Mouse (Mus musculus) forebrain, embryonic 16.5 days (tissue): ENCODE measurements at regions not wholly inside any gene's neighbourhood (a gene's known extent, or its start where the extent isn't known, plus 50 kb on each side); places are given as distances from the start of the nearest gene placed in this dataset.

ENCODE experiments used
- ATAC-seq: fragments of 200-750 bp; cut with Nextera tagmentation; 2 replicates; pipeline ENCODE4 v1.8.0; 2017; ENCODE audit warnings: mild to moderate bottlenecking, moderate library complexity
- H3K27ac ChIP-seq: fragments of 300-500 bp; sonication (generic); 2 replicates; pipeline ENCODE4 v1.5.1; 2014; ENCODE audit warnings: low read length, control low read depth
- H3K27me3 ChIP-seq: fragments of 300-500 bp; sonication (generic); replicated peaks from 2 replicates; pipeline ENCODE4 v1.6.1; 2014; ENCODE audit warnings: low read length; ENCODE audit not compliant: control insufficient read depth, insufficient read depth
- H3K36me3 ChIP-seq: fragments of 300-500 bp; sonication (generic); 2 replicates; pipeline ENCODE4 v1.6.1; 2014; ENCODE audit not compliant: control insufficient read depth, insufficient read depth
- H3K4me1 ChIP-seq: fragments of 300-500 bp; sonication (generic); replicated peaks from 2 replicates; pipeline ENCODE4 v1.6.1; 2014; ENCODE audit warnings: low read length; ENCODE audit not compliant: control insufficient read depth, insufficient read depth
- H3K4me2 ChIP-seq: fragments of 300-500 bp; sonication (generic); 2 replicates; pipeline ENCODE4 v1.6.1; 2014; ENCODE audit warnings: mild to moderate bottlenecking, low read length, control low read depth
- H3K4me3 ChIP-seq: fragments of 300-500 bp; sonication (generic); replicated peaks from 2 replicates; pipeline ENCODE4 v1.5.1; 2014; ENCODE audit warnings: mild to moderate bottlenecking, low read length, control low read depth
- H3K9ac ChIP-seq: fragments of 300-500 bp; sonication (generic); replicated peaks from 2 replicates; pipeline ENCODE4 v1.6.1; 2014; ENCODE audit warnings: low read depth, low read length, control low read depth
- H3K9me3 ChIP-seq: fragments of 300-500 bp; sonication (generic); 2 replicates; pipeline ENCODE4 v1.6.1; 2016; ENCODE audit warnings: low read length; ENCODE audit not compliant: control insufficient read depth
- WGBS: fragments of 180-500 bp; shearing (Covaris S2); extraction: QIAGEN DNeasy Blood & Tissue Kit; methylation state at CpG from one replicate; pipeline ENCODE4 v1.1.7; 2014; 5-methylcytosine and 5-hydroxymethylcytosine counted together

- no peak for ATAC-seq
- 95% methylated on average over 2 of the region's 2 CpGs for WGBS
- Histone ChIP-seq H3K9me3 (no peaks in the 10 kb centered on the region), H3K4me3 (no peak overlapping the region), H3K4me1 (no peaks in the 10 kb centered on the region), H3K27me3 (no peaks in the 10 kb centered on the region), H3K9ac (no peak overlapping the region), H3K36me3 (no peaks in the 10 kb centered on the region), H3K4me2 (no peak overlapping the region), H3K27ac (no peak overlapping the region)
Observed at GRCm38 (mm10) chr1:7823969-7824368, 3016.3 kb downstream of the Gm37988 start.
